Mouse (Mus musculus) forebrain, embryonic 12.5 days (tissue): ENCODE data around the gene Igsf11. TPM values are rescaled to one million over a fixed set of nuclear protein-coding genes. Genes with fewer than 3 reads are reported as not detected.

Experiments
- ATAC-seq: fragments of 200-750 bp; cut with Nextera tagmentation; 2 replicates; pipeline ENCODE4 v1.8.0; 2017; ENCODE audit warnings: moderate TSS enrichment; ENCODE audit not compliant: low FRiP score
- H3K27ac ChIP-seq: fragments of 300-500 bp; sonication (generic); 2 replicates; pipeline ENCODE4 v1.5.1; 2016; ENCODE audit warnings: mild to moderate bottlenecking
- H3K27me3 ChIP-seq: fragments of 300-500 bp; sonication (generic); 2 replicates; pipeline ENCODE4 v1.6.1; 2016; ENCODE audit warnings: mild to moderate bottlenecking
- H3K36me3 ChIP-seq: fragments of 300-500 bp; sonication (generic); replicated peaks from 2 replicates; pipeline ENCODE4 v1.6.1; 2016; ENCODE audit warnings: mild to moderate bottlenecking
- H3K4me1 ChIP-seq: fragments of 300-500 bp; sonication (generic); 2 replicates; pipeline ENCODE4 v1.6.1; 2016
- H3K4me2 ChIP-seq: fragments of 300-500 bp; sonication (generic); 2 replicates; pipeline ENCODE4 v1.6.1; 2016; ENCODE audit warnings: mild to moderate bottlenecking, moderate library complexity
- H3K4me3 ChIP-seq: fragments of 300-500 bp; sonication (generic); replicated peaks from 2 replicates; pipeline ENCODE4 v1.5.1; 2016; ENCODE audit warnings: mild to moderate bottlenecking
- H3K9ac ChIP-seq: fragments of 300-500 bp; sonication (generic); 2 replicates; pipeline ENCODE4 v1.6.1; 2016; ENCODE audit warnings: mild to moderate bottlenecking
- H3K9me3 ChIP-seq: fragments of 300-500 bp; sonication (generic); 2 replicates; pipeline ENCODE4 v1.6.1; 2016
- WGBS: fragments of 180-500 bp; shearing (Covaris S2); methylation state at CpG from one replicate; pipeline ENCODE4 v1.1.7; 2016; 5-methylcytosine and 5-hydroxymethylcytosine counted together
- polyA plus RNA-seq: library from polyadenylated mRNA; unstranded; fragments of >200 nt; fragmentation: Nextera tagmentation; extraction: Ambion mirVana; gene quantifications from 2 replicates; pipeline ENCODE4 v1.2.1, GENCODE M21; 2016

Gene Igsf11
- polyA plus RNA-seq, 1 experiment from 2014 or later, result 4.3 TPM

- Histone ChIP-seq H3K27ac (no peak overlapping the region), H3K36me3 (no peaks in the 10 kb centered on the region), H3K4me1 (no peaks in the 10 kb centered on the region), H3K4me2 (no peak overlapping the region), H3K27me3 (peaks cover 11% of the 10 kb centered on the region), H3K9ac (no peak overlapping the region), H3K4me3 (no peak overlapping the region), H3K9me3 (no peaks in the 10 kb centered on the region)
- ATAC-seq, result no peak
- 86% methylated on average over 12 of the region's 12 CpGs for WGBS
Measured at GRCm38 (mm10) chr16:39056961-39057360, 164.5 kb downstream of the Igsf11 start.

GRCm38 (mm10) chr16:39058869-39059268 lies 166.4 kb downstream of the Igsf11 start:
- no peak for ATAC-seq
- Histone ChIP-seq H3K4me1 (no peaks in the 10 kb centered on the region), H3K27ac (no peak overlapping the region), H3K4me2 (no peak overlapping the region), H3K4me3 (no peak overlapping the region), H3K36me3 (no peaks in the 10 kb centered on the region), H3K9me3 (no peaks in the 10 kb centered on the region), H3K9ac (no peak overlapping the region), H3K27me3 (peaks cover 5% of the 10 kb centered on the region; the same call in 1 of the 2 replicates)
- 95% methylated on average over 2 of the region's 2 CpGs for WGBS

GRCm38 (mm10) chr16:39062596-39062995 lies 170.1 kb downstream of the Igsf11 start:
- no peak overlapping the region for H3K4me3 ChIP-seq
- no peaks in the 10 kb centered on the region for H3K36me3 ChIP-seq
- no peak overlapping the region for H3K27ac ChIP-seq
- ATAC-seq, result no peak
- H3K4me2 ChIP-seq, result no peak overlapping the region
- 35% methylated on average over 5 of the region's 5 CpGs for WGBS
- no peaks in the 10 kb centered on the region for H3K9me3 ChIP-seq
- no peak overlapping the region for H3K9ac ChIP-seq
- H3K27me3 ChIP-seq, result 0 out of 2 replicates have a peak, but pooled peaks cover 5% of the 10 kb centered on the region
- peaks cover 4% of the 10 kb centered on the region; the same call in 1 of the 2 replicates for H3K4me1 ChIP-seq

GRCm38 (mm10) chr16:39065576-39065975 lies 173.1 kb downstream of the Igsf11 start:
- 68% methylated on average over 5 of the region's 5 CpGs for WGBS
- Histone ChIP-seq H3K27ac (no peak overlapping the region), H3K4me1 (peaks cover 4% of the 10 kb centered on the region; the same call in 1 of the 2 replicates), H3K4me3 (no peak overlapping the region), H3K9me3 (no peaks in the 10 kb centered on the region), H3K9ac (no peak overlapping the region), H3K27me3 (0 out of 2 replicates have a peak, but pooled peaks cover 5% of the 10 kb centered on the region), H3K36me3 (no peaks in the 10 kb centered on the region), H3K4me2 (no peak overlapping the region)
- ATAC-seq, result no peak

- peaks cover 5% of the 10 kb centered on the region; the same call in 1 of the 2 replicates for H3K4me1 ChIP-seq
- WGBS, result 43% methylated on average over 3 of the region's 3 CpGs
- no peaks in the 10 kb centered on the region for H3K27me3 ChIP-seq
- no peak overlapping the region for H3K4me2 ChIP-seq
- H3K4me3 ChIP-seq, result no peak overlapping the region
- H3K36me3 ChIP-seq, result no peaks in the 10 kb centered on the region
- H3K9ac ChIP-seq, result no peak overlapping the region
- 0 out of 2 replicates have a peak, but pooled peaks have one; percentile 30 for ATAC-seq
- no peak overlapping the region for H3K27ac ChIP-seq
- H3K9me3 ChIP-seq, result no peaks in the 10 kb centered on the region
Measured at GRCm38 (mm10) chr16:39071431-39071830, 179.0 kb downstream of the Igsf11 start.

Other genes starting within 250 kb of the Igsf11 start
- 6.4 and 8.8 TPM in 2 replicates for gene Arhgap31, start 179.4 kb upstream of the Igsf11 start, polyA plus RNA-seq
- gene B4galt4, start 150.4 kb upstream of the Igsf11 start, polyA plus RNA-seq, result 21.1 and 25.6 TPM in 2 replicates
- 1.1 and 1.9 TPM in 2 replicates for gene Upk1b, start 92.3 kb upstream of the Igsf11 start, polyA plus RNA-seq
- not detected in 2 replicates for gene 4930435E12Rik, start 63.9 kb upstream of the Igsf11 start, polyA plus RNA-seq